Mouse (Mus musculus) C2C12 (cell line): Measurements from ENCODE around the gene Mcub.

Experiments
- CEBPB ChIP-seq: IDR thresholded peaks from one replicate; pipeline ENCODE4 v1.6.1; 2011; ENCODE audit warnings: low read depth, mild to moderate bottlenecking, control low read depth, moderate library complexity
- CTCF ChIP-seq: IDR thresholded peaks from one replicate; pipeline ENCODE4 v1.5.1; 2011; ENCODE audit not compliant: control insufficient read depth, insufficient read depth, insufficient read length
- MAX ChIP-seq: IDR thresholded peaks from one replicate; pipeline ENCODE4 v1.6.1; 2011; ENCODE audit warnings: mild to moderate bottlenecking, control low read depth
- MYOD1 ChIP-seq: IDR thresholded peaks from one replicate; pipeline ENCODE4 v1.6.1; 2011; ENCODE audit warnings: low read depth; ENCODE audit not compliant: control insufficient read depth, insufficient read length
- MYOG ChIP-seq: IDR thresholded peaks from one replicate; pipeline ENCODE4 v1.6.1; 2011; ENCODE audit not compliant: control insufficient read depth, insufficient read length; ENCODE audit errors: extremely low read depth
- USF1 ChIP-seq: IDR thresholded peaks from one replicate; pipeline ENCODE4 v1.6.1; 2011; ENCODE audit warnings: low read depth, mild to moderate bottlenecking, control low read depth, moderate library complexity

DNA sequence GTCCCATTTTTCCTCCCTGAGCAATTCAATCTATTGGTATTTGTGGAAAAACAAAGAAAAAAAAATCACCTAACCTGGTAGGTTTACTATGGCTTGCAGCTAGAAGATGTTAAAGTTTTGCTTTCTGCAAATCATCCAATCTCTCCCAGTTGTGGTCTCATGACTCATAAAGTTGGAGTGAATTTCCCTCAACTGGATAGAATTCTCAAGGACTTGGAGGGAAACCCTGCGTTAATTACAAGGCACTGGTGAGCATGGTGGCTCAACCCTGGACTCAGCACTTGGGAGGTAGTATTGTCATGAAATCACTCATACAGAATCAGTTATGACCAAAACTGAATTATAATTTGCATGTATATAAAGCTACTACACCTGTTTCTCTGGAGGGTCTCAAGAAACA, 28.7 kb downstream of the Mcub start:
- TF ChIP-seq CTCF (no peak), MAX (no peak), MYOG (no peak), CEBPB (no peak), MYOD1 (no peak), USF1 (no peak)
